Mouse (Mus musculus) kidney, postnatal 0 days (tissue): ENCODE measurements around the gene Nap1l4. TPM values are rescaled to one million over a fixed set of nuclear protein-coding genes. Genes with fewer than 3 reads are reported as not detected.

Experiments
- ATAC-seq: fragments of 200-750 bp; cut with Nextera tagmentation; replicated peaks from 2 replicates; pipeline ENCODE4 v1.8.0; 2017; ENCODE audit warnings: low read depth, moderate number of reproducible peaks, moderate TSS enrichment, moderate library complexity; ENCODE audit not compliant: low FRiP score
- DNase-seq: peaks from one replicate; pipeline ENCODE4 v3.0.0-alpha.2; 2016; ENCODE audit warnings: low spot score
- H3K27ac ChIP-seq: fragments of 300-500 bp; sonication (generic); 2 replicates; pipeline ENCODE4 v1.5.1; 2014; ENCODE audit warnings: mild to moderate bottlenecking
- H3K27me3 ChIP-seq: fragments of 300-500 bp; sonication (generic); 2 replicates; pipeline ENCODE4 v1.6.1; 2014; ENCODE audit warnings: low read length, mixed read lengths; ENCODE audit not compliant: insufficient read depth
- H3K36me3 ChIP-seq: fragments of 300-500 bp; sonication (generic); 2 replicates; pipeline ENCODE4 v1.6.1; 2014; ENCODE audit warnings: low read length, mixed read lengths; ENCODE audit not compliant: insufficient read depth
- H3K4me1 ChIP-seq: fragments of 300-500 bp; sonication (generic); replicated peaks from 2 replicates; pipeline ENCODE4 v1.6.1; 2014; ENCODE audit warnings: antibody characterized with exemption, low read length, mixed read lengths; ENCODE audit not compliant: insufficient read depth
- H3K4me2 ChIP-seq: fragments of 300-500 bp; sonication (generic); 2 replicates; pipeline ENCODE4 v1.6.1; 2014; ENCODE audit warnings: mild to moderate bottlenecking, low read length, moderate library complexity, mixed read lengths
- H3K4me3 ChIP-seq: fragments of 300-500 bp; sonication (generic); replicated peaks from 2 replicates; pipeline ENCODE4 v1.5.1; 2014; ENCODE audit warnings: low read depth, low read length
- H3K9ac ChIP-seq: fragments of 300-500 bp; sonication (generic); 2 replicates; pipeline ENCODE4 v1.6.1; 2014; ENCODE audit warnings: low read depth, low read length
- H3K9me3 ChIP-seq: fragments of 300-500 bp; sonication (generic); replicated peaks from 2 replicates; pipeline ENCODE4 v1.6.1; 2016; ENCODE audit warnings: low read length, inconsistent platforms, mixed read lengths
- CTCF ChIP-seq: IDR thresholded peaks from 2 replicates; pipeline ENCODE4 v1.5.1; 2016; ENCODE audit warnings: antibody characterized with exemption, low read depth, mild to moderate bottlenecking, moderate library complexity
- WGBS: fragments of 180-500 bp; shearing (Covaris S2); extraction: QIAGEN DNeasy Blood & Tissue Kit; methylation state at CpG from one replicate; pipeline ENCODE4 v1.1.7; 2014; 5-methylcytosine and 5-hydroxymethylcytosine counted together
- polyA plus RNA-seq: library from polyadenylated mRNA; unstranded; fragments of >200 nt; fragmentation: Nextera tagmentation; extraction: Ambion mirVana; gene quantifications from 2 replicates; pipeline ENCODE4 v1.2.1, GENCODE M21; 2015

Gene Nap1l4
- polyA plus RNA-seq, 1 experiment from 2014 or later, result 156 TPM

GRCm38 (mm10) chr7:143536251-143536650, 12.7 kb downstream of the Nap1l4 start:
- ATAC-seq (no peak), DNase-seq (no peak)
- Histone ChIP-seq H3K4me1 (no peaks in the 10 kb centered on the region), H3K4me2 (no peak overlapping the region), H3K9ac (no peak overlapping the region), H3K36me3 (peaks cover 50% of the 10 kb centered on the region), H3K9me3 (no peaks in the 10 kb centered on the region), H3K4me3 (no peak overlapping the region), H3K27me3 (no peaks in the 10 kb centered on the region), H3K27ac (no peak overlapping the region)
- no peak for TF ChIP-seq CTCF
- 90% methylated on average over 3 of the region's 3 CpGs for WGBS

GRCm38 (mm10) chr7:143533284-143533683, 15.6 kb downstream of the Nap1l4 start:
- Histone ChIP-seq H3K9me3 (no peaks in the 10 kb centered on the region), H3K4me2 (no peak overlapping the region), H3K36me3 (peaks cover 78% of the 10 kb centered on the region), H3K4me3 (no peak overlapping the region), H3K9ac (no peak overlapping the region), H3K27me3 (no peaks in the 10 kb centered on the region), H3K4me1 (no peaks in the 10 kb centered on the region), H3K27ac (no peak overlapping the region)
- no peak for TF ChIP-seq CTCF
- DNase-seq, result no peak
- 88% methylated on average over 2 of the region's 2 CpGs for WGBS
- no peak for ATAC-seq

GRCm38 (mm10) chr7:143532410-143532809, 16.5 kb downstream of the Nap1l4 start:
- DNase-seq, result no peak
- Histone ChIP-seq H3K36me3 (peaks cover 79% of the 10 kb centered on the region), H3K4me1 (no peaks in the 10 kb centered on the region), H3K27me3 (no peaks in the 10 kb centered on the region), H3K4me3 (no peak overlapping the region), H3K9ac (no peak overlapping the region), H3K4me2 (no peak overlapping the region), H3K9me3 (no peaks in the 10 kb centered on the region), H3K27ac (no peak overlapping the region)
- 79% methylated on average over 1 of the region's 1 CpGs for WGBS
- ATAC-seq, result no peak
- no peak for TF ChIP-seq CTCF

- Histone ChIP-seq H3K27me3 (no peaks in the 10 kb centered on the region), H3K4me3 (no peak overlapping the region), H3K27ac (no peak overlapping the region), H3K4me2 (no peak overlapping the region), H3K9ac (no peak overlapping the region), H3K9me3 (no peaks in the 10 kb centered on the region), H3K4me1 (no peaks in the 10 kb centered on the region), H3K36me3 (peaks cover 85% of the 10 kb centered on the region)
- WGBS, result 60% methylated on average over 4 of the region's 4 CpGs
- DNase-seq, result no peak
- 0 out of 2 replicates have a peak, but pooled peaks have one; percentile 16 for ATAC-seq
- no peak for TF ChIP-seq CTCF
These were observed 29.6 kb downstream of the Nap1l4 start for GRCm38 (mm10) chr7:143519333-143519732.

- no peak for DNase-seq
- H3K27ac ChIP-seq, result no peak overlapping the region
- WGBS, result 89% methylated on average over 4 of the region's 4 CpGs
- H3K9me3 ChIP-seq, result no peaks in the 10 kb centered on the region
- no peak for ATAC-seq
- no peak overlapping the region for H3K4me3 ChIP-seq
- H3K27me3 ChIP-seq, result no peaks in the 10 kb centered on the region
- no peaks in the 10 kb centered on the region for H3K4me1 ChIP-seq
- no peak overlapping the region for H3K9ac ChIP-seq
- H3K4me2 ChIP-seq, result no peak overlapping the region
- TF ChIP-seq CTCF, result no peak
- peaks cover 62% of the 10 kb centered on the region for H3K36me3 ChIP-seq
These were observed 34.5 kb downstream of the Nap1l4 start for GRCm38 (mm10) chr7:143514416-143514768.

- peaks cover 57% of the 10 kb centered on the region for H3K36me3 ChIP-seq
- 91% methylated on average over 10 of the region's 10 CpGs for WGBS
- no peak for ATAC-seq
These were observed 35.0 kb downstream of the Nap1l4 start for GRCm38 (mm10) chr7:143513763-143514415.

GRCm38 (mm10) chr7:143511335-143511712, 37.6 kb downstream of the Nap1l4 start:
- no peak for ATAC-seq
- H3K9me3 ChIP-seq, result no peaks in the 10 kb centered on the region
- DNase-seq, result no peak
- H3K27me3 ChIP-seq, result no peaks in the 10 kb centered on the region
- no peak overlapping the region for H3K4me2 ChIP-seq
- H3K36me3 ChIP-seq, result peaks cover 31% of the 10 kb centered on the region
- H3K4me1 ChIP-seq, result no peaks in the 10 kb centered on the region
- no peak overlapping the region for H3K4me3 ChIP-seq
- H3K9ac ChIP-seq, result no peak overlapping the region
- TF ChIP-seq CTCF, result no peak
- no peak overlapping the region for H3K27ac ChIP-seq

More at GRCm38 (mm10) chr7:143513763-143514415, 35.0 kb downstream of the Nap1l4 start:
- no peak overlapping the region for H3K4me2 ChIP-seq
- TF ChIP-seq CTCF, result no peak
- no peaks in the 10 kb centered on the region for H3K9me3 ChIP-seq
- H3K27me3 ChIP-seq, result no peaks in the 10 kb centered on the region
- no peak for DNase-seq
- H3K27ac ChIP-seq, result no peak overlapping the region
- no peak overlapping the region for H3K4me3 ChIP-seq
- H3K4me1 ChIP-seq, result no peaks in the 10 kb centered on the region
- H3K9ac ChIP-seq, result no peak overlapping the region
